Mouse (Mus musculus) lung, postnatal 0 days (tissue): Measurements from ENCODE around the gene Nubp1. TPM values are rescaled to one million over a fixed set of nuclear protein-coding genes. Genes with fewer than 3 reads are reported as not detected.

Experiments
- ATAC-seq: fragments of 200-750 bp; cut with Nextera tagmentation; 2 replicates; pipeline ENCODE4 v1.8.0; 2017; ENCODE audit warnings: moderate library complexity
- DNase-seq: peaks from one replicate; pipeline ENCODE4 v3.0.0-alpha.2; 2016; ENCODE audit warnings: low spot score
- H3K27ac ChIP-seq: fragments of 300-500 bp; sonication (generic); 2 replicates; pipeline ENCODE4 v1.5.1; 2014; ENCODE audit warnings: antibody characterized with exemption, mild to moderate bottlenecking, low read length, mixed read lengths
- H3K27me3 ChIP-seq: fragments of 300-500 bp; sonication (generic); replicated peaks from 2 replicates; pipeline ENCODE4 v1.6.1; 2014; ENCODE audit warnings: low read length, mixed read lengths; ENCODE audit not compliant: insufficient read depth
- H3K36me3 ChIP-seq: fragments of 300-500 bp; sonication (generic); 2 replicates; pipeline ENCODE4 v1.6.1; 2014; ENCODE audit warnings: low read length, mixed read lengths; ENCODE audit not compliant: insufficient read depth
- H3K4me1 ChIP-seq: fragments of 300-500 bp; sonication (generic); 2 replicates; pipeline ENCODE4 v1.6.1; 2014; ENCODE audit warnings: antibody characterized with exemption, low read depth, low read length, mixed read lengths; ENCODE audit not compliant: insufficient read depth
- H3K4me2 ChIP-seq: fragments of 300-500 bp; sonication (generic); replicated peaks from 2 replicates; pipeline ENCODE4 v1.6.1; 2014; ENCODE audit warnings: low read depth, mild to moderate bottlenecking, low read length, moderate library complexity, mixed read lengths
- H3K4me3 ChIP-seq: fragments of 300-500 bp; sonication (generic); 2 replicates; pipeline ENCODE4 v1.5.1; 2014; ENCODE audit warnings: low read depth, low read length
- H3K9ac ChIP-seq: fragments of 300-500 bp; sonication (generic); replicated peaks from 2 replicates; pipeline ENCODE4 v1.6.1; 2014; ENCODE audit warnings: low read depth, mild to moderate bottlenecking
- H3K9me3 ChIP-seq: fragments of 300-500 bp; sonication (generic); 2 replicates; pipeline ENCODE4 v1.6.1; 2016; ENCODE audit warnings: low read length, mixed read lengths
- CTCF ChIP-seq: IDR thresholded peaks from 2 replicates; pipeline ENCODE4 v1.5.1; 2016; ENCODE audit warnings: antibody characterized with exemption, mild to moderate bottlenecking
- EP300 ChIP-seq: IDR thresholded peaks from 2 replicates; pipeline ENCODE4 v1.6.1; 2016; ENCODE audit warnings: antibody characterized with exemption, mild to moderate bottlenecking, control low read depth
- WGBS: fragments of 180-500 bp; shearing (Covaris S2); extraction: QIAGEN DNeasy Blood & Tissue Kit; methylation state at CpG from one replicate; pipeline ENCODE4 v1.1.7; 2014; 5-methylcytosine and 5-hydroxymethylcytosine counted together
- polyA plus RNA-seq: library from polyadenylated mRNA; unstranded; fragments of >200 nt; fragmentation: Nextera tagmentation; extraction: Ambion mirVana; gene quantifications from 2 replicates; pipeline ENCODE4 v1.2.1, GENCODE M21; 2015

Nubp1 gene
- polyA plus RNA-seq, 1 experiment from 2014 or later, result 31.2 TPM

GRCm38 (mm10) chr16:10369996-10370395 lies 41.8 kb upstream of the Nubp1 start:
- Histone ChIP-seq H3K4me1 (peaks cover 19% of the 10 kb centered on the region), H3K4me2 (no peak overlapping the region), H3K36me3 (no peaks in the 10 kb centered on the region), H3K9ac (no peak overlapping the region), H3K27ac (peak overlapping the region; percentile 47; the same call in 1 of the 2 replicates), H3K4me3 (no peak overlapping the region), H3K9me3 (no peaks in the 10 kb centered on the region), H3K27me3 (no peaks in the 10 kb centered on the region)
- ATAC-seq (no peak), DNase-seq (no peak)
- TF ChIP-seq EP300, result no peak
- no peak for TF ChIP-seq CTCF
- 70% methylated on average over 1 of the region's 1 CpGs for WGBS

- 56% methylated on average over 4 of the region's 4 CpGs for WGBS
- Histone ChIP-seq H3K27me3 (no peaks in the 10 kb centered on the region), H3K4me2 (no peak overlapping the region), H3K4me3 (no peak overlapping the region), H3K27ac (no peak overlapping the region), H3K9me3 (no peaks in the 10 kb centered on the region), H3K9ac (no peak overlapping the region), H3K4me1 (peaks cover 4% of the 10 kb centered on the region; the same call in 1 of the 2 replicates), H3K36me3 (no peaks in the 10 kb centered on the region)
- TF ChIP-seq CTCF (no peak), EP300 (no peak)
- DNase-seq (no peak), ATAC-seq (no peak; the same call in 1 of the 2 replicates)
Observed at GRCm38 (mm10) chr16:10372372-10372771, 39.4 kb upstream of the Nubp1 start.

GRCm38 (mm10) chr16:10374254-10375011 lies 37.3 kb upstream of the Nubp1 start:
- ATAC-seq, result peak; percentile 74
- Histone ChIP-seq H3K4me3 (no peak overlapping the region), H3K9ac (no peak overlapping the region), H3K27me3 (no peaks in the 10 kb centered on the region), H3K9me3 (no peaks in the 10 kb centered on the region), H3K4me1 (peaks cover 4% of the 10 kb centered on the region; the same call in 1 of the 2 replicates), H3K4me2 (peak overlapping the region; percentile 17), H3K36me3 (no peaks in the 10 kb centered on the region), H3K27ac (peak overlapping the region; percentile 21; the same call in 1 of the 2 replicates)
- DNase-seq, result peak; percentile 79
- TF ChIP-seq CTCF, result no peak
- no peak for TF ChIP-seq EP300
- WGBS, result 25% methylated on average over 13 of the region's 13 CpGs

- Histone ChIP-seq H3K4me3 (no peak overlapping the region), H3K27me3 (no peaks in the 10 kb centered on the region), H3K9ac (no peak overlapping the region), H3K9me3 (no peaks in the 10 kb centered on the region), H3K27ac (no peak overlapping the region), H3K4me1 (peaks cover 4% of the 10 kb centered on the region; the same call in 1 of the 2 replicates), H3K36me3 (no peaks in the 10 kb centered on the region), H3K4me2 (no peak overlapping the region)
- 33% methylated on average over 1 of the region's 1 CpGs for WGBS
- ATAC-seq, result no peak
- TF ChIP-seq CTCF (no peak), EP300 (no peak)
- DNase-seq, result no peak
Observed at GRCm38 (mm10) chr16:10377286-10377685, 34.5 kb upstream of the Nubp1 start.

- Histone ChIP-seq H3K9me3 (no peaks in the 10 kb centered on the region), H3K36me3 (no peaks in the 10 kb centered on the region), H3K4me1 (peaks cover 5% of the 10 kb centered on the region; the same call in 1 of the 2 replicates), H3K27me3 (no peaks in the 10 kb centered on the region), H3K27ac (no peak overlapping the region), H3K4me3 (no peak overlapping the region), H3K4me2 (no peak overlapping the region), H3K9ac (no peak overlapping the region)
- DNase-seq (no peak), ATAC-seq (no peak)
- WGBS, result 31% methylated on average over 2 of the region's 2 CpGs
- TF ChIP-seq EP300 (no peak), CTCF (no peak)
Observed at GRCm38 (mm10) chr16:10379531-10379930, 32.2 kb upstream of the Nubp1 start.

- DNase-seq (peak; percentile 79), ATAC-seq (peak; percentile 91)
- H3K27ac ChIP-seq, result no peak overlapping the region
- H3K9ac ChIP-seq, result no peak overlapping the region
- H3K4me3 ChIP-seq, result peak overlapping the region; percentile 4; the same call in 1 of the 2 replicates
- WGBS, result 8% methylated on average over 8 of the region's 8 CpGs
- no peaks in the 10 kb centered on the region for H3K27me3 ChIP-seq
- no peak for TF ChIP-seq CTCF
- no peak for TF ChIP-seq EP300
- peak overlapping the region; percentile 40 for H3K4me2 ChIP-seq
- H3K36me3 ChIP-seq, result no peaks in the 10 kb centered on the region
- H3K9me3 ChIP-seq, result no peaks in the 10 kb centered on the region
- peaks cover 9% of the 10 kb centered on the region; the same call in 1 of the 2 replicates for H3K4me1 ChIP-seq
Observed at GRCm38 (mm10) chr16:10384060-10384497, 27.7 kb upstream of the Nubp1 start.
